Mouse (Mus musculus) brain, embryonic 18.5 days (tissue): ENCODE measurements around the gene Dnhd1.
A peak's percentile ranks its signal among the peaks of the same experiment; 100 is the strongest.
"Not testable (repeated sequence)": the region's sequence is repeated elsewhere in the genome, so short reads cannot be mapped to it uniquely, and the experiment has no call there.

ENCODE experiments used
- DNase-seq: peaks from one replicate; pipeline ENCODE4 v3.0.0-alpha.2; 2012; ENCODE audit warnings: low read depth, low spot score

Gene Dnhd1

GRCm38 (mm10) chr7:105740089-105740795 is 89.6 kb downstream of the Dnhd1 start:
- no peak for DNase-seq

- DNase-seq = no peak
Measured at GRCm38 (mm10) chr7:105740851-105741250, 90.2 kb downstream of the Dnhd1 start.

GRCm38 (mm10) chr7:105741978-105742377 is 91.4 kb downstream of the Dnhd1 start:
- no peak for DNase-seq

GRCm38 (mm10) chr7:105742539-105743215 is 92.0 kb downstream of the Dnhd1 start:
- DNase-seq = not testable (repeated sequence)

GRCm38 (mm10) chr7:105743246-105743925 is 92.8 kb downstream of the Dnhd1 start:
- DNase-seq = not testable (repeated sequence)

GRCm38 (mm10) chr7:105743926-105744590 is 93.4 kb downstream of the Dnhd1 start, which contains the start of gene Taf10:
Gene Taf10 (minus strand): TSS chr7:105744361.
- DNase-seq = peak; percentile 58

- no peak for DNase-seq
Measured at GRCm38 (mm10) chr7:105747776-105748175, 97.1 kb downstream of the Dnhd1 start.

- DNase-seq = peak; percentile 82
Measured at GRCm38 (mm10) chr7:105751491-105752433, 101.1 kb downstream of the Dnhd1 start, which contains the start of gene Tpp1. Gene Tpp1 (minus strand): TSS chr7:105752235.

GRCm38 (mm10) chr7:105752716-105753115 is 102.1 kb downstream of the Dnhd1 start:
- DNase-seq = no peak

GRCm38 (mm10) chr7:105753281-105753680 is 102.7 kb downstream of the Dnhd1 start:
- DNase-seq = no peak

GRCm38 (mm10) chr7:105761813-105762484 is 111.3 kb downstream of the Dnhd1 start:
- no peak for DNase-seq

- no peak for DNase-seq
Measured at GRCm38 (mm10) chr7:105762517-105763270, 112.1 kb downstream of the Dnhd1 start.

GRCm38 (mm10) chr7:105764331-105764730 is 113.7 kb downstream of the Dnhd1 start:
- DNase-seq = no peak

GRCm38 (mm10) chr7:105767729-105768165 is 117.1 kb downstream of the Dnhd1 start:
- DNase-seq = no peak

GRCm38 (mm10) chr7:105769959-105770358 is 119.3 kb downstream of the Dnhd1 start:
- no peak for DNase-seq
